Mouse (Mus musculus) spleen, postnatal 10 days (tissue): ENCODE measurements around the gene Srr.

Experiments used
- DNase-seq, 2 experiments: peaks; one replicate each; pipeline ENCODE4 v3.0.0; 2021 to 2022; ENCODE audit warnings: low spot score in 2 of 2

Gene Srr

DNA sequence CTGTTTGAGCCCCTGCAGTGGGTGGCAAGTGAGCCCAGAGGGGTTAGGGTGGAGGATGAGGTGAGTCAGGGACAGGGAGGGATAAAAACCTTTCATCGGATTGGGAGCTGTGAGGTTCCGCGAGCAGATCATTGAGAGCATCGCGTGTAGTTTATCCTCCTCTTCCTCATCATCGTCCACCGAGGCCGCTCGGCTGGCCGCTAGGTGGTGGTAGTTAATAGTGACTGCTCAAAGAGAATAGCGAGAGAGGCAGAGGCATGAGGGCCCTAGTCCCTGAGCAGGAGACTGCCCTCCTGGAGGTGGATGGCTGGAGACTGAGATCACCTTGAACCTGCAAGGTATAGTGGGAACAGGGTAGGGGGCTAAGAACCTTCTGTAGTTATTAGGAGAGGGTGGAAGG lies 62.3 kb downstream of the Srr start:
- no peak for DNase-seq

DNA sequence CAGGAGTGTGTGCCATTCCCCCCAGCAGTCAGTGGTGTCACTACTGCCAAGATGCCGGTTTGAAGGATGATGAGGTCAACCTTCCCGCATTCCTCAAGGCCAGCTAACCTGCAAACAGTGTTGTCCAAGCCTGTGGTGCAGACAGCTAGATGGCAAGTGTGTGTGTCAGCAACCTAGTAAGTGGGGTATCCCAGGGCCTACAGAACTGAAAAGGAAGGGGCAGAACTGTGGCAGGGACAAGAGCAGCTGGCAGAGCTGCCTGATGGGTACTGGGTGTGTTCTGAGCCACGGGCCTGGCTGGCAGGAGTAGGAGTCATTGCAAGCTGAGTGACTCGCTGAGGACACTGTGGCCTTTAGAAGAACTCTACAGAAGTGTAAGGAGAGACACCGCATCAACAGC lies 63.6 kb downstream of the Srr start:
- DNase-seq = no peak

DNA sequence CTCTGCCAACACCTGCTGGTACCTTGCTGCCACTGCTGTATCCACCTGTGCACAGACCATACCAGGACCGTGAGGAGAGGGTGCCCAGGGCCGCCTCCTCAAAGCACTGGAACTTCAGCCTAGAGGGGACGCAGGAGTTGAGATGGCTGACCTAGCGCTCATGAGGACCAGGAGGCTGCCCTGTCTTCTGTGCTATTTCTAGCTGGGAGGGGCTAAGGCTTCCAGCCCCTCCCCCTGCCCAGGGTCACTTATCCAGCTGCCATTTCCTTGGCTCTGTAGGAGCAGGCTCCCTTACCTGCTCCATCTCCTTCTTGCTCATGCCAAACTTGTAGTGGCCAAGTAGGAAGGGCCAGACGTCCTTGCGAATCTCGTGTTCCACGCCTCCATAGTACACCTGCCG lies 68.0 kb downstream of the Srr start:
- no peak for DNase-seq
